Mouse (Mus musculus) ovary, postnatal 14 days (tissue): ENCODE data around the gene Mex3a.

ENCODE experiments used
- DNase-seq: peaks from one replicate; pipeline ENCODE4 v3.0.0; 2022; ENCODE audit warnings: low spot score

The Mex3a gene

GRCm38 (mm10) chr3:88505765-88506164 is 26.4 kb upstream of the Mex3a start:
- DNase-seq, result no peak

GRCm38 (mm10) chr3:88509250-88509649 is 22.9 kb upstream of the Mex3a start:
- DNase-seq, result no peak

- peak; percentile 86 for DNase-seq
These were observed 22.3 kb upstream of the Mex3a start, which contains the start of gene Lmna for GRCm38 (mm10) chr3:88509692-88510420. Lmna (minus strand) TSS chr3:88509956.

- no peak for DNase-seq
These were observed 21.5 kb upstream of the Mex3a start for GRCm38 (mm10) chr3:88510421-88511289.

GRCm38 (mm10) chr3:88511559-88511958 is 20.6 kb upstream of the Mex3a start:
- no peak for DNase-seq

GRCm38 (mm10) chr3:88512141-88512895 is 19.9 kb upstream of the Mex3a start:
- DNase-seq, result no peak

- DNase-seq, result no peak
These were observed 19.2 kb upstream of the Mex3a start for GRCm38 (mm10) chr3:88512896-88513545.

- no peak for DNase-seq
These were observed 18.6 kb upstream of the Mex3a start for GRCm38 (mm10) chr3:88513546-88514115.

- DNase-seq, result no peak
These were observed 17.7 kb upstream of the Mex3a start for GRCm38 (mm10) chr3:88514231-88515094.

- no peak for DNase-seq
These were observed 17.2 kb upstream of the Mex3a start for GRCm38 (mm10) chr3:88515095-88515386.

- DNase-seq, result no peak
These were observed 15.8 kb upstream of the Mex3a start for GRCm38 (mm10) chr3:88516407-88516806.

GRCm38 (mm10) chr3:88518411-88518810 is 13.8 kb upstream of the Mex3a start:
- DNase-seq, result no peak

GRCm38 (mm10) chr3:88520078-88520477 is 12.1 kb upstream of the Mex3a start:
- no peak for DNase-seq

- DNase-seq, result no peak
These were observed 11.0 kb upstream of the Mex3a start for GRCm38 (mm10) chr3:88521156-88521555.

GRCm38 (mm10) chr3:88521803-88522331 is 10.3 kb upstream of the Mex3a start:
- DNase-seq, result peak; percentile 64

GRCm38 (mm10) chr3:88523027-88523426 is 9.2 kb upstream of the Mex3a start:
- no peak for DNase-seq

GRCm38 (mm10) chr3:88525021-88525420 is 7.2 kb upstream of the Mex3a start:
- no peak for DNase-seq

GRCm38 (mm10) chr3:88526157-88527131 is 5.8 kb upstream of the Mex3a start:
- peak; percentile 76 for DNase-seq

- DNase-seq, result no peak
These were observed 4.6 kb upstream of the Mex3a start for GRCm38 (mm10) chr3:88527565-88527964.
